Mouse (Mus musculus): ENCODE measurements around the gene Cmip. TPM values are rescaled to one million over a fixed set of nuclear protein-coding genes. Genes with fewer than 3 reads are reported as not detected.

Cmip gene
- polyA plus RNA-seq, 1 experiment from 2014 or later: 193 TPM

GRCm38 (mm10) chr8:117281676-117282075 is 24.8 kb downstream of the Cmip start:
- no peak for ATAC-seq (ENCODE audit: low FRiP score)
- no peaks in the 10 kb centered on the region for H3K27me3 ChIP-seq (replicated peaks)
- H3K36me3 ChIP-seq: peaks cover 15% of the 10 kb centered on the region
- no peak overlapping the region for H3K27ac ChIP-seq (replicated peaks)
- H3K9me3 ChIP-seq (replicated peaks): no peaks in the 10 kb centered on the region
- no peak overlapping the region for H3K9ac ChIP-seq (replicated peaks)
- H3K4me1 ChIP-seq: peaks cover 65% of the 10 kb centered on the region
- 89% methylated on average over 10 of the region's 10 CpGs for WGBS
- H3K4me3 ChIP-seq (replicated peaks): no peak overlapping the region
- H3K4me2 ChIP-seq: no peak overlapping the region

- H3K27me3 ChIP-seq (replicated peaks): no peaks in the 10 kb centered on the region
- peaks cover 64% of the 10 kb centered on the region for H3K4me1 ChIP-seq
- no peak overlapping the region for H3K4me3 ChIP-seq (replicated peaks)
- H3K9me3 ChIP-seq (replicated peaks): no peaks in the 10 kb centered on the region
- ATAC-seq (ENCODE audit: low FRiP score): no peak
- H3K36me3 ChIP-seq: peaks cover 12% of the 10 kb centered on the region; the same call in 1 of the 2 replicates
- 65% methylated on average over 17 of the region's 17 CpGs for WGBS
- no peak overlapping the region for H3K9ac ChIP-seq (replicated peaks)
- no peak overlapping the region for H3K4me2 ChIP-seq
- H3K27ac ChIP-seq (replicated peaks): no peak overlapping the region; the same call in 1 of the 2 replicates
Observed at GRCm38 (mm10) chr8:117282141-117282950, 25.5 kb downstream of the Cmip start.

DNA sequence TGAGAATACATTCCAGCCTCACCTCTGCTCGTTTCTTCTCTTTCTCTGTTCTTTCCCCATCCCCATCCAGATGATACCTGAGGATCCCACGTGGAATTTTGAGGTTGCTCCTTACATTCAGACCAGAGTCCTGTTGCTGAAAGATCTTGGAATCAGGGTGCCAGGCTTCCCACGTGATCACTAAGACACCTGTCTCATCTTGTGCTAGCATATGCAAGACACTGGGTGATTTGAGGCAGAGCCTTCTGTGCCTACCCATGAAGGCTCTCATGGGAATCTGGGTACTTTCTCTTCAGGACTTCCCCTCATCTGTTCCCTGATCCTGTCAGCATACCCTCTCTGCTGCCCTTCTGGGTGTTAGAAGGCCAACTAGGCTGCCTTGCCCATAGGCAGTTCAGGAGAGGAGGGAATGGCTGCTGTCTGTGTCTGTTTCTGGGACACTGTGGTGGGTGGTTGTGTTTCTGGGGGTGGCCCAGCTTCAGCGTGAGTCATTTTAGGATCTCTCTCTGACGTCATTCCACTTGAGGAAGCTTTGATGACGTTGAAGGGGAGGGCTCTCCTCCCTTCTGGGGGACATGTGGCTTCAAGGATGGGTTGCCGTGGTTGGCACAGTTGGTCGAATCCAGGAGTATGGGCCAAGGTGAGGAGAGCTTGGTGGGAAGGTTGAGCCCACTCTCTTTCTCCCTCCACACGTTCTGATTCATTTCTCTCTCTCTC is 28.1 kb downstream of the Cmip start:
- WGBS: 85% methylated on average over 9 of the region's 9 CpGs
- Histone ChIP-seq H3K4me2 (no peak overlapping the region), H3K36me3 (peaks cover 12% of the 10 kb centered on the region; the same call in 1 of the 2 replicates), H3K4me3 (replicated peaks) (no peak overlapping the region), H3K9ac (replicated peaks) (no peak overlapping the region), H3K4me1 (peaks cover 58% of the 10 kb centered on the region), H3K27ac (replicated peaks) (no peak overlapping the region), H3K27me3 (replicated peaks) (no peaks in the 10 kb centered on the region), H3K9me3 (replicated peaks) (no peaks in the 10 kb centered on the region)
- no peak for ATAC-seq (ENCODE audit: low FRiP score)

- WGBS: 81% methylated on average over 8 of the region's 8 CpGs
- Histone ChIP-seq H3K9me3 (replicated peaks) (no peaks in the 10 kb centered on the region), H3K36me3 (peaks cover 12% of the 10 kb centered on the region; the same call in 1 of the 2 replicates), H3K4me1 (peaks cover 63% of the 10 kb centered on the region), H3K9ac (replicated peaks) (no peak overlapping the region), H3K27ac (replicated peaks) (no peak overlapping the region), H3K4me2 (no peak overlapping the region), H3K4me3 (replicated peaks) (no peak overlapping the region), H3K27me3 (replicated peaks) (no peaks in the 10 kb centered on the region)
- ATAC-seq (ENCODE audit: low FRiP score): no peak
Observed at GRCm38 (mm10) chr8:117287966-117288365, 31.1 kb downstream of the Cmip start.

DNA sequence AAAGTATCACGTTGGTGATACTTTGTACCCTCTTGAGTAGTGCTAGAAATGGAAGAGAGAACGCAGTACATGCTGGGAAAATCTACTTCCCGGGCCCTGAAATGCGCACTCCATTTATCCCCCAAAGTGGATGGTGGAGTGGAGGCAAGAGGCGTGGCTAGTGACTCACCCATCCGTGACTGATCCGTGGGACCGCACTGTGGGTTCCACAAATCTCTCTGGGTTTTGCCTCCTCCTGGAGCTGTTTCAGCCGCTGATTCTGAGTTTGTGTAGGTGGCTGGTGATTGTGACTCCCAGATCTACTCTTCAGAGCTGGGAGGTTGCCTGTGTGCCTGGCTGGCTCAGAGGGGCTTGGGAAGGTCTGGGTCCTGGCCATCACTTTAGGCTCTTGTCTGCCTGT is 32.2 kb downstream of the Cmip start:
- no peak for ATAC-seq (ENCODE audit: low FRiP score)
- peaks cover 12% of the 10 kb centered on the region; the same call in 1 of the 2 replicates for H3K36me3 ChIP-seq
- WGBS: 73% methylated on average over 9 of the region's 9 CpGs
- H3K27me3 ChIP-seq (replicated peaks): no peaks in the 10 kb centered on the region
- no peak overlapping the region for H3K4me2 ChIP-seq
- no peak overlapping the region for H3K27ac ChIP-seq (replicated peaks)
- no peaks in the 10 kb centered on the region for H3K9me3 ChIP-seq (replicated peaks)
- no peak overlapping the region for H3K9ac ChIP-seq (replicated peaks)
- no peak overlapping the region for H3K4me3 ChIP-seq (replicated peaks)
- peaks cover 64% of the 10 kb centered on the region for H3K4me1 ChIP-seq

DNA sequence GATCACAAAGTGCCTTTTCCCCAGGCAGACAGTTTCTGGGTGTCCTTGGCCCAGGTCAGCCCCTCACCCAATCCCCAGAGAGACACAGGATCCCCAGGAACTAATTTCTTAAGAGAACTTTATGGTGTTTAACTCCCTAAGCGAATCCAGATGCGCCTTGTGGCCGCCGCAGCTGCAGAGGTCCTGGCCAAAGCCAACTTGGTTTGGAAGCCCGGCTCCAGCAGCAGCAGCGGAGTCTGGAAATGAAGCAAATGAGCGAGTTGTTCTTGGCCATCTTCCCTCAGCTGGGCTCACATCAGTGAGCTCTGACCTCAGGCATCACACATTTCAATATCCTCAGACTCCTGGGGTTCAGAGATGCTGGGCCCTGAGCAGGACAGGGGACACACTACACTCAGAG is 33.6 kb downstream of the Cmip start:
- H3K36me3 ChIP-seq: peaks cover 7% of the 10 kb centered on the region; the same call in 1 of the 2 replicates
- H3K4me2 ChIP-seq: no peak overlapping the region
- peaks cover 75% of the 10 kb centered on the region for H3K4me1 ChIP-seq
- H3K27me3 ChIP-seq (replicated peaks): no peaks in the 10 kb centered on the region
- no peaks in the 10 kb centered on the region for H3K9me3 ChIP-seq (replicated peaks)
- no peak overlapping the region for H3K4me3 ChIP-seq (replicated peaks)
- H3K9ac ChIP-seq (replicated peaks): no peak overlapping the region
- H3K27ac ChIP-seq (replicated peaks): 0 out of 2 replicates have a peak overlapping the region, but pooled peaks have one; percentile 28
- WGBS: 79% methylated on average over 7 of the region's 7 CpGs
- ATAC-seq (ENCODE audit: low FRiP score): no peak

DNA sequence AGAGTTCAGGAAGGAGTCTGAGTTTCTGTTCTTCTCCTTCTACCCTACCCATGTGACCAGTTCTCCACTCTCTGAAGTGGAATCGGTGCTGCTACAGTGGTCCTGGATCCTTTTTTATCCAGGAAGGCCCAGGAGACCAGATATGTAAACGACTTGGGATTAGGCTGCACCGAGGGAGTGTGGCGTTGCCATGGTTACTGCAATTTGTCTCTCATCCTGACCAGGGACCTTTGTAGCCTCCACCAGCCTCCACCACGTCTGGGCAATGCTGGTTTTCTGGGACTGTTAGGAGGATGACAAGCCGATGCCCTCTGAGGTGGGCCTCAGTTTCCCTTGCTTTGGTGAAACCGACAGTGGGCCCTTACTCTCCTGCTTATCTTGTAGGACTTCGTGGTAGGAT is 35.4 kb downstream of the Cmip start:
- Histone ChIP-seq H3K9ac (replicated peaks) (no peak overlapping the region), H3K9me3 (replicated peaks) (no peaks in the 10 kb centered on the region), H3K4me1 (peaks cover 82% of the 10 kb centered on the region), H3K4me3 (replicated peaks) (no peak overlapping the region), H3K27me3 (replicated peaks) (no peaks in the 10 kb centered on the region), H3K36me3 (no peaks in the 10 kb centered on the region), H3K4me2 (no peak overlapping the region), H3K27ac (replicated peaks) (no peak overlapping the region)
- WGBS: 28% methylated on average over 8 of the region's 8 CpGs
- no peak for ATAC-seq (ENCODE audit: low FRiP score)

DNA sequence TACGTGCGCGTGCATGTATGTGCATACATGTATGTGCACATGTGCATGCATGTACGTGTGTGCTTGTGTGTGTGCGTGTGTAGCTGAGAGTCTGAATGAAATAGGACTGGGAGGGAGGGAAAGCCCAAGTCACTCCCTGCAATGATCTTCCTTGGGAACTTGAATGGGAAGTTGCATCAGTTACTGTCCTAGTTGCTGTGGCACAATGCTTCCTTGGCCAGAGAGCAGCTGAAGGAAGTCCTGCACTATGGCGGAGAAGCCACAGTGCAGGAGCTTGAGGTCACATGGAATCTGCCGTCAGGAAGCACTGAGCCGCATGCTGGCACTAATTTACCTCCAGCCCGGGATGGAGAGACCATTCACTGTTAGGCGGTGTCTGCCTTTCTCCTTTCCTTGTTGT is 37.9 kb downstream of the Cmip start:
- Histone ChIP-seq H3K27ac (replicated peaks) (no peak overlapping the region), H3K9ac (replicated peaks) (no peak overlapping the region), H3K4me3 (replicated peaks) (no peak overlapping the region), H3K4me2 (no peak overlapping the region), H3K36me3 (no peaks in the 10 kb centered on the region), H3K4me1 (peaks cover 87% of the 10 kb centered on the region), H3K27me3 (replicated peaks) (no peaks in the 10 kb centered on the region), H3K9me3 (replicated peaks) (no peaks in the 10 kb centered on the region)
- no peak for ATAC-seq (ENCODE audit: low FRiP score)
- WGBS: 74% methylated on average over 10 of the region's 10 CpGs

DNA sequence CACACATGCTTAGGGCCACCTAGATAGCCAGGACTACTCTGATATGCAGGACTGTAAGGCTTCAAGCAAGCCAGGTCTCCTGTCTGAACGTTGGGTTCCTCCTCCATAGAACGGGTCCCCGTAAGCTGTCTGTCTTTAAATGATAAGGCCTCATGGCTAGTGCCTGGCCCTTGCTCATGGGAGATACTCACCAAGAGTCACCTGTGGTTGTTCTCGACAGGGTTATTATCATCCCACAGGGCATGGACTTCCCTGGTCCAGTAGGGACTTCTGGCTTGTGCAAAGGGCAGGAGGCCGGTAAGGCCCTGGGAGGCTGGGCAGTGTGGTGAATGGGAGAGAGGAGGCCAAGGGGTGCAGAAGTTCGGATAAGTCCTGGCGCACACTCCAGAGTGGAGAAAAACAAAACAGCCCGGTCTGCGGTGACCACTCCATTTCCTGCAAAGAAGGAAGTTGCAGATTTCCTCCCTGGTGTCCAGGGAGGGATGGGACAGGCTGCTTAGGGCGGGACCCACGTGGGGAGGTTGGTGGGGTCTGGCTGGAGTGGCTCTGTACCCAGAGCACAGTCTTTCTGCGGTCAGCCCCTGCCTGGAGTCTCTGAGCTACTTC is 41.2 kb downstream of the Cmip start:
- Histone ChIP-seq H3K4me1 (peaks cover 81% of the 10 kb centered on the region), H3K9ac (replicated peaks) (no peak overlapping the region), H3K9me3 (replicated peaks) (no peaks in the 10 kb centered on the region), H3K4me3 (replicated peaks) (no peak overlapping the region), H3K27me3 (replicated peaks) (no peaks in the 10 kb centered on the region), H3K27ac (replicated peaks) (0 out of 2 replicates have a peak overlapping the region, but pooled peaks have one; percentile 11), H3K4me2 (no peak overlapping the region), H3K36me3 (no peaks in the 10 kb centered on the region)
- 83% methylated on average over 12 of the region's 12 CpGs for WGBS
- ATAC-seq (ENCODE audit: low FRiP score): no peak

DNA sequence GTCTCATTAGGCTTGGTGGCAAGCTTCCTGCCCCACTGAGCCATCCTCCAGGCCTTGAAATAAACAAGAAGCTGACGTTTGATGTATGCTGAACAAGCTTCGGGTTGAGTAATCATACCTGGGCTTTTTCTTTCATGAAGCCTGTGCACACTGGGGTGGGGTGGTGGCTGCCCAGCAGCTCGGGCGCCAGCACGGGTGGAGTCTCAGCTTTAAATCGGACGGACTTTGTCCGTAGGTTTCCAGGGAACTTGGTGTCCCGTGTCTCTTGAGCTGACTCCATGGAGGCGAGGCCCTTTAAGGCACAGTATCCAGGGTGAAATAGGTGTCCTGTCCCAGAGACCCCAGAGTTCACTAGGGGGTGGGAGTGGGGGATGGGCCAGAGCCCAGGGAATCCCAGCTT is 42.3 kb downstream of the Cmip start:
- no peak overlapping the region for H3K4me2 ChIP-seq
- peaks cover 80% of the 10 kb centered on the region for H3K4me1 ChIP-seq
- H3K4me3 ChIP-seq (replicated peaks): no peak overlapping the region
- H3K27me3 ChIP-seq (replicated peaks): no peaks in the 10 kb centered on the region
- no peak for ATAC-seq (ENCODE audit: low FRiP score)
- H3K9ac ChIP-seq (replicated peaks): no peak overlapping the region
- no peaks in the 10 kb centered on the region for H3K36me3 ChIP-seq
- no peaks in the 10 kb centered on the region for H3K9me3 ChIP-seq (replicated peaks)
- 86% methylated on average over 10 of the region's 10 CpGs for WGBS
- H3K27ac ChIP-seq (replicated peaks): no peak overlapping the region

- Histone ChIP-seq H3K36me3 (no peaks in the 10 kb centered on the region), H3K9ac (replicated peaks) (no peak overlapping the region), H3K4me1 (peaks cover 73% of the 10 kb centered on the region), H3K27ac (replicated peaks) (peak overlapping the region; percentile 56), H3K9me3 (replicated peaks) (no peaks in the 10 kb centered on the region), H3K4me2 (no peak overlapping the region), H3K4me3 (replicated peaks) (no peak overlapping the region), H3K27me3 (replicated peaks) (no peaks in the 10 kb centered on the region)
- 32% methylated on average over 7 of the region's 7 CpGs for WGBS
- no peak for ATAC-seq (ENCODE audit: low FRiP score)
Observed at GRCm38 (mm10) chr8:117300188-117300587, 43.3 kb downstream of the Cmip start.

All from neural tube, embryonic 15.5 days (tissue).